Mouse (Mus musculus) right cerebral cortex, postnatal 36 days (tissue): ENCODE measurements around the gene Olfr1532-ps1.
"Not testable (repeated sequence)": the region's sequence is repeated elsewhere in the genome, so short reads cannot be mapped to it uniquely, and the experiment has no call there.

ENCODE experiments used
- DNase-seq, 2 experiments: peaks; one replicate each; pipeline ENCODE4 v3.0.0; 2022; ENCODE audit warnings: low spot score in 2 of 2, mixed read lengths in 1 of 2

The Olfr1532-ps1 gene

GRCm38 (mm10) chr7:106907676-106908075, at the start of gene Olfr1532-ps1:
Gene Olfr1532-ps1 (plus strand): TSS chr7:106908001.
- no peak for DNase-seq

GRCm38 (mm10) chr7:106862885-106863284, 44.9 kb upstream of the Olfr1532-ps1 start, which contains the start of gene Olfr704:
Gene Olfr704 (plus strand): TSS chr7:106863185.
- no peak for DNase-seq

- no peak for DNase-seq
Measured at GRCm38 (mm10) chr7:106876791-106877190, 31.0 kb upstream of the Olfr1532-ps1 start, which contains the start of gene Olfr705. Gene Olfr705 (minus strand): TSS chr7:106876891.

GRCm38 (mm10) chr7:106888062-106888461, 19.7 kb upstream of the Olfr1532-ps1 start, which contains the start of gene Olfr706:
Gene Olfr706 (minus strand): TSS chr7:106888162.
- DNase-seq, result no peak

GRCm38 (mm10) chr7:106901141-106901540, 6.7 kb upstream of the Olfr1532-ps1 start, which contains the start of gene Olfr707:
Gene Olfr707 (minus strand): TSS chr7:106901241.
- not testable (repeated sequence) for DNase-seq

DNA sequence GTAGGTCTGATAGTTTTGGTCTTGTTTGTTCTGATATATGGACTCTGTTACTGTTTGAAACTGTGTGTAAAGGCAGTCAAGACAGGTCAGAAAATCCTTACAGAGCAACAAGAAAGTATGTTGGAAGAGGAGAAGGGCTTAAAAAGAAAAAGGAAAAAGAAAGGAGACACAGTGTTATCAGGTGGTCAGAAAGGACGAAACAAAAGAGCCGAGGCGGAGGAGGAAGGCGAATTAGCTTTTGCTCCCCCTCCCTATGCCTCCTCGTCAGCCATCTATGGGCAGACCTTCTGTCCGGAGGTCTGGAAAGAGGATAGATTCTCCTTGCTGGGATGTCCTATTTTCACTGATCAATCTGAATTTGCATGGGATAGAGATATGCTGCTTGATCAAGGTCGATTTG, 13.2 kb downstream of the Olfr1532-ps1 start:
- DNase-seq, result not testable (repeated sequence)

DNA sequence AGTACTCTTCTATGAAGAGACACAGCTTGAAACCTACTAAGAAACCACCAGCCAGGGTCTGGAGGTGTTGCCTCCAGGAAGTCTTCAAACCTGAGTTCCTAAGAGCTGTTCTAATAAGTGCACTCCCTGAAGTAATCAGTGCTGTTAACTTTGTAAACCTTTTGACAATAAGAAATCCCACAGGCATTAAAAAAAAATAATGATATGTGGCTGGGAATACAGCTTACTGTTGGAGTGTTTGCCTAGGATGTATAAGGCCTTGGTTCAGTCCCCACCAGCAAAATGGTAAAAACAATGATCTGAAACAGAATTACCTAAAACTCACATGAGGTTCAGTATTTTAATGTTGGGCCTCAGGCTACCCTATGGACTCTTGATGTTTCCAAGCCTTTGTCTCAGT, 24.3 kb downstream of the Olfr1532-ps1 start, which contains the start of gene Olfr709-ps1:
TSS of gene Olfr709-ps1 (minus strand) at position 101 of the 400 bp plus-strand sequence.
- no peak for DNase-seq

DNA sequence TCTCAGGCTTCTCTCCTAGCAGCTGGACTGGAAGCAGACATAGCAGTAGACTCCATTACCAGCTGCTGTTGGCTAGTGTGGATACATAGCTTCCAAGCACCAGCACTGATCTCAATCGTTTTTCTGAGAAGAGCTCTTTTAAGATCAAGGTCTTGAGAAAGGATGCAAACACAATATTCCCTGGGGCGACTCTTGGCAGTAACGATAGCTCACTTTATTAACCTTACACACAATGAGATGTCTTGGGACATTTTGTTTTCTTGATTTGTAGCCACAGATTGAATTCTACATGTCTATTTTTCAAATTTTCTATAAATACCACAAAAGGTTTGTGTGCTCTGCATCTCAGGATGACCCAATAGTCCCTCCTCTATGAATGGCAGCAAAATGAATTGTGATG, 40.4 kb downstream of the Olfr1532-ps1 start, which contains the start of gene Olfr710:
TSS of gene Olfr710 (minus strand) at position 101 of the 400 bp plus-strand sequence.
- DNase-seq, result no peak

DNA sequence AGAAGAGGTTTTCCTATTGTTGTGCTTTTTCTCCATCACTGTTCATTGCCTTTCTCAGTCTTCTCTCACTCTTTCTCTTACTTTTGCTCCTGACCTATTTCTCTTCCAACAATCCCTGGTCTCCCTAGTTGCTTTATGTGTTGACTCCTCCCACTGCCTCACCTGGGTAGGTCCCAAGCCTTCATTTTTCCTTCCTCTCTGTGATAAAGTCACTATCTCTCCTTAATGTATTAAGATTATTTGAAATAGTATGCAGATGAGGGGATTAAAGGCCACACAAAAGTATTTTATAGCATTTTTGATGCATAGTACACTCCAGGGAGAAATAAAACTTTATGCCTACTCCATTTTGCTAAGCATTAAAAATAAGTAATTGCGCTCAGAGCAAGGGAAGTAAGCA, 56.0 kb downstream of the Olfr1532-ps1 start, which contains the start of gene Olfr6:
TSS of gene Olfr6 (minus strand) at position 101 of the 400 bp plus-strand sequence.
- no peak for DNase-seq
